Mouse (Mus musculus): Measurements from ENCODE around the gene Pno1. TPM values are rescaled to one million over a fixed set of nuclear protein-coding genes. Genes with fewer than 3 reads are reported as not detected.

The Pno1 gene
- total and polyA plus RNA-seq, 3 experiments, result 82.7 to 279 (median 155) TPM

DNA sequence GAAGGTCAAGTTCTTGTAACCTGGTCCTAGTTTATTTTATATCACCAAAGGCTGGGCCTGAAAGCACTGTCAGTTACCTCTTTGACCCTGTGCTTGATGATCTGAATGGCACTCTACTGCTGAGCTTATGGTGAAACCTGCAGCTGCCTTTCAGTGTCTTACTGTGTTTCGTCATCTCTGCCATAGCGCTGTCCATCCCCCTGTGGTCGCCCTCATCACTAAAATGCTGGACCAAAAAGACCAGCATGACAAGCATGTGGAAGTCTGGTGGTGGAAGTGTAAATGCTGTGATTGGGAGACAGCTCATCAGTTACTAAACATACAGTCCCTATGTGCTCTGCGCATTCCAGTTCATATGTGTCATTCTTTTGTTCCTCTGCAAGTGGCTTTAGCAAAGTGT, 39.1 kb downstream of the Pno1 start:
- no peak overlapping the region for H3K9ac ChIP-seq (ENCODE audit: insufficient read depth, low read depth)
- peak overlapping the region; percentile 0; the same call in 1 of the 2 replicates for H3K27ac ChIP-seq (ENCODE audit: insufficient read depth, low read depth)
- no peaks in the 10 kb centered on the region for H3K27me3 ChIP-seq (replicated peaks)
- peaks cover 10 to 61% of the 10 kb centered on the region in 2 experiments for H3K4me1 ChIP-seq (ENCODE audit: control insufficient read depth in 1 of 2, insufficient read depth in 2 of 2)
- H3K4me3 ChIP-seq (replicated peaks in 1 of 3; ENCODE audit: low read depth in 2 of 3, low read length in 2 of 3, poor library complexity in 1 of 3), result no peak overlapping the region
- H3K79me2 ChIP-seq (replicated peaks; ENCODE audit: control insufficient read depth, extremely low read depth, insufficient read depth, poor library complexity, severe bottlenecking), result peaks cover 78% of the 10 kb centered on the region
- peak; percentile 29 for DNase-seq (ENCODE audit: extremely low read depth)
- TF ChIP-seq SIN3A (IDR thresholded peaks at IDR 0.05; ENCODE audit: low read length), result no peak
- dilution Hi-C loops (cut with MboI; ENCODE audit: extremely low pct_ligation_motif_present, extremely low pct_unique_long_range_greater_than_20kb, low sequenced_read_pairs) (no loop called here), in situ Hi-C loops (cut with MboI; ENCODE audit: low pct_ligation_motif_present, low pct_unique_long_range_greater_than_20kb, low sequenced_read_pairs) (no loop called here)
- H3K9me3 ChIP-seq (replicated peaks; ENCODE audit: low read length), result peaks cover 9% of the 10 kb centered on the region
- H3K36me3 ChIP-seq (replicated peaks in 1 of 2; ENCODE audit: control insufficient read depth in 1 of 2, insufficient read depth in 1 of 2, low read length in 1 of 2), result peaks cover 0 to 22% of the 10 kb centered on the region in 2 experiments
- no peak overlapping the region for H3K4me2 ChIP-seq (ENCODE audit: insufficient read depth, low read depth, poor library complexity, severe bottlenecking)

DNA sequence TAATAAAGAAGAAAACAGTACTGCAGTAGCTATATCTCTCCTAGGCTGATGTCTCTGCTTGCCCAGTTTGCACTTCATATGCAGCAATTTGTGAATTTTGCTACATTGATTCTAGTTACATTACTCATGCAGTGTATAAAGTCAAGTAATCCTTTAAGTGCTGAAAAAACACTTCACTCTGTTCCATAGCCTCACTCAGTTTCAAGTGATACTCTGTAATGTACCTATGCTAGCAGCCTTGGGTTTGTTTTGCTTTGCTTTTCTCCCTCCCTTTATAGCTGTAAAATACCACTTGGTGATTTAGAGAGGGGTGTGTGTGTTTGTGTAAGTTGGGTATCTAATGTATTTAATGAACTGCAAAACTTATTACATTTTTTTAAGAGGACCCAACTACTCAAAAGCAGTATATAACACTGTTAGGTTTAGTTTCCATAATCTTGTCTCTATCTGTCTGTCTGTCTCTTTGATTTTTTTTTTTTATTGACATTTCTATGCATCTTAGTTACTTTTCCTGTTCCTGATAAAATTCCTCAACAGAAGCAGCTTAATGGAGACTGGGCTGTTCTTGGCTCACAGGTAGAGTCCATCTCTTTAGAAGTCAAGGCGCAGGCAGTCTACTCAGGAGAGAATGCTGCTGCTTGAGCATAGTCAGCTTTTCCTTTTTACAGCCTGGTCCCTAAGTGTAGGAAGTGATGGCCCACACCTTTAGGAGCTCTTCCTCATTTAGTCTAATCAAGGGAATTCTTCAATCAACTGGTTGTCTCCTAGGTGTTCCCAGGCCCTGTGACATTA, 40.2 kb downstream of the Pno1 start:
- H3K27ac ChIP-seq (ENCODE audit: insufficient read depth, low read depth), result no peak overlapping the region
- dilution Hi-C loops (cut with MboI; ENCODE audit: extremely low pct_ligation_motif_present, extremely low pct_unique_long_range_greater_than_20kb, low sequenced_read_pairs) (no loop called here), in situ Hi-C loops (cut with MboI; ENCODE audit: low pct_ligation_motif_present, low pct_unique_long_range_greater_than_20kb, low sequenced_read_pairs) (no loop called here)
- no peak overlapping the region for H3K9ac ChIP-seq (ENCODE audit: insufficient read depth, low read depth)
- peaks cover 79% of the 10 kb centered on the region for H3K79me2 ChIP-seq (replicated peaks; ENCODE audit: control insufficient read depth, extremely low read depth, insufficient read depth, poor library complexity, severe bottlenecking)
- H3K27me3 ChIP-seq (replicated peaks), result no peaks in the 10 kb centered on the region
- DNase-seq (ENCODE audit: extremely low read depth), result no peak
- H3K4me1 ChIP-seq (ENCODE audit: control insufficient read depth in 1 of 2, insufficient read depth in 2 of 2), result peaks cover 14 to 65% of the 10 kb centered on the region in 2 experiments
- no peak overlapping the region for H3K4me3 ChIP-seq (replicated peaks in 1 of 3; ENCODE audit: low read depth in 2 of 3, low read length in 2 of 3, poor library complexity in 1 of 3)
- no peak for TF ChIP-seq KAT2A (IDR thresholded peaks at IDR 0.05; ENCODE audit: insufficient replicate concordance, low read length)
- H3K36me3 ChIP-seq (replicated peaks in 1 of 2; ENCODE audit: control insufficient read depth in 1 of 2, insufficient read depth in 1 of 2, low read length in 1 of 2), result peaks cover 0 to 22% of the 10 kb centered on the region in 2 experiments
- H3K9me3 ChIP-seq (replicated peaks; ENCODE audit: low read length), result peaks cover 9% of the 10 kb centered on the region
- no peak overlapping the region for H3K4me2 ChIP-seq (ENCODE audit: insufficient read depth, low read depth, poor library complexity, severe bottlenecking)

DNA sequence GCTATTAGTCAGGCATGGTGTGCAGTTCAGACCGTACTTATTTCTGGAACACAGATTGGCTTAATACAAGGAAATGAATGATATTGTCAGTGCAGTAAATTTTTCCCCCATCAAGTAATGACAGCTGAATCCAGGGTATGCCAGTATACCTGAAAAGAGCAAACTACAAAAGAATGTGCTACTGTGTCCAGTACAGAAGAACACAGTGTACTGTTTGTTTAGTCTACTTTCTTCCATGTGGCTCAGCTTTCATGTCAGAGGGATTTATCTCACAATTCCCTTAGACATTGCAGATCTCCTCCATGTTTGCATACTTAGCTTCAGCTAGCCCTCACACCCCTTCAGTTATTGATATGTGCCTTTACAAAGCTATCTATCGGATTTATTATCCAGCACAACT, 42.1 kb downstream of the Pno1 start:
- Histone ChIP-seq H3K4me1 (ENCODE audit: control insufficient read depth in 1 of 2, insufficient read depth in 2 of 2) (peaks cover 22 to 79% of the 10 kb centered on the region in 2 experiments), H3K4me3 (replicated peaks in 1 of 3; ENCODE audit: low read depth in 2 of 3, low read length in 2 of 3, poor library complexity in 1 of 3) (no peak overlapping the region), H3K79me2 (replicated peaks; ENCODE audit: control insufficient read depth, extremely low read depth, insufficient read depth, poor library complexity, severe bottlenecking) (peaks cover 84% of the 10 kb centered on the region), H3K36me3 (replicated peaks in 1 of 2; ENCODE audit: control insufficient read depth in 1 of 2, insufficient read depth in 1 of 2, low read length in 1 of 2) (peaks cover 0 to 22% of the 10 kb centered on the region in 2 experiments), H3K4me2 (ENCODE audit: insufficient read depth, low read depth, poor library complexity, severe bottlenecking) (no peak overlapping the region), H3K9ac (ENCODE audit: insufficient read depth, low read depth) (no peak overlapping the region), H3K27me3 (replicated peaks) (no peaks in the 10 kb centered on the region), H3K9me3 (replicated peaks; ENCODE audit: low read length) (peaks cover 9% of the 10 kb centered on the region), H3K27ac (ENCODE audit: insufficient read depth, low read depth) (no peak overlapping the region)
- in situ Hi-C loops (cut with MboI; ENCODE audit: low pct_ligation_motif_present, low pct_unique_long_range_greater_than_20kb, low sequenced_read_pairs) (no loop called here), dilution Hi-C loops (cut with MboI; ENCODE audit: extremely low pct_ligation_motif_present, extremely low pct_unique_long_range_greater_than_20kb, low sequenced_read_pairs) (no loop called here)
- DNase-seq (ENCODE audit: extremely low read depth), result no peak
- TF ChIP-seq E2F4 (IDR thresholded peaks at IDR 0.05; ENCODE audit: insufficient replicate concordance, low read depth, low read length), result no peak
- no peak for TF ChIP-seq GABPA (IDR thresholded peaks at IDR 0.05; ENCODE audit: insufficient replicate concordance, low read depth, low read length)
- TF ChIP-seq TBP (conservative IDR thresholded peaks at IDR 0.05; ENCODE audit: low read depth, low read length), result no peak
- no peak for TF ChIP-seq MXI1 (IDR thresholded peaks at IDR 0.05; ENCODE audit: low read depth, low read length)
- no peak for TF ChIP-seq UBTF (IDR thresholded peaks at IDR 0.05; ENCODE audit: low read depth, low read length)
- no peak for TF ChIP-seq TCF12 (IDR thresholded peaks at IDR 0.05; ENCODE audit: low read depth, low read length)
- TF ChIP-seq JUN (IDR thresholded peaks at IDR 0.05; ENCODE audit: insufficient read depth, low read depth, low read length), result no peak
- no peak for TF ChIP-seq EP300 (IDR thresholded peaks at IDR 0.05; ENCODE audit: low read length)
- TF ChIP-seq RAD21 (IDR thresholded peaks at IDR 0.05; ENCODE audit: low read depth, low read length), result no peak
- TF ChIP-seq MAFK (IDR thresholded peaks at IDR 0.05; ENCODE audit: insufficient replicate concordance, low read length), result no peak
- no peak for TF ChIP-seq POLR2A (IDR thresholded peaks at IDR 0.05; ENCODE audit: low read depth, low read length)
- no peak for TF ChIP-seq ZC3H11A (IDR thresholded peaks at IDR 0.05; ENCODE audit: low read depth, low read length)
- no peak for TF ChIP-seq ZMIZ1 (IDR thresholded peaks at IDR 0.05; ENCODE audit: low read depth, low read length)
- TF ChIP-seq NELFE (IDR thresholded peaks at IDR 0.05; ENCODE audit: low read depth, low read length), result no peak
- TF ChIP-seq IRF4 (IDR thresholded peaks at IDR 0.05; ENCODE audit: low read depth, low read length), result no peak

All from CH12.LX (cell line).